Mouse (Mus musculus) cerebellum, adult 2 months (tissue): ENCODE results near the gene Fam92b.

Experiments used
- CTCF ChIP-seq: fragments of 200-500 bp; IDR thresholded peaks from 2 replicates; pipeline ENCODE4 v1.5.1; 2011; ENCODE audit warnings: low read depth, mild to moderate bottlenecking, control low read depth, low read length, moderate library complexity, borderline replicate concordance; ENCODE audit not compliant: insufficient read depth
- POLR2A ChIP-seq: fragments of 200-500 bp; IDR thresholded peaks from 2 replicates; pipeline ENCODE4 v1.6.1; 2011; ENCODE audit warnings: low read length, control low read depth, borderline replicate concordance; ENCODE audit not compliant: insufficient read depth

DNA sequence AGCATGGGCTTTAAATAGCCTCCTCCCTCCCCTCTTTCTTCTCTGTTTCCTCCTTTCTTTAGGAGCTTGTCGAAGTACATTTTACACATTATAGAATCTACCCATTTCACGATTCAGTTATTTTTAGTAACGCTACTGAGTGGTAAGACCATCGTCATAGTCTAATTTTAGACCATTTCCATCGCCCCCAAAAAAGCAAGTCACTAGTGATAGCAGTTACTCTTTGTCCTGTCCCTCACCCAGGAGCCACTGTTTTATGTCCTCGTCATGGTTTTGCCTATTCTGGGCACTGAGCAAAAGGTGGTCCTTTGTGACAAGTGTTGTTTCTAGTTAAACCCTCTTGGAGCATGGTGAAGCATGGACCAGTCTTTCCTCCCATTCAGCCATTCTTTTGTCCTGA is 57.3 kb downstream of the Fam92b start:
- TF ChIP-seq CTCF (no peak), POLR2A (no peak)
